Mouse (Mus musculus) left cerebral cortex, adult 9 months (tissue): Measurements from ENCODE around the gene Adgrl3.

Experiments
- DNase-seq, 2 experiments: peaks; one replicate each; pipeline ENCODE4 v3.0.0; 2022; ENCODE audit warnings: low spot score in 2 of 2

Adgrl3 gene

GRCm38 (mm10) chr5:81558965-81559364 is 539.0 kb downstream of the Adgrl3 start:
- DNase-seq, result no peak

- peak in 1 of 2 experiments; percentile 30 for DNase-seq
Measured at GRCm38 (mm10) chr5:81564294-81564693, 544.4 kb downstream of the Adgrl3 start.

- DNase-seq, result no peak
Measured at GRCm38 (mm10) chr5:81566577-81566976, 546.6 kb downstream of the Adgrl3 start.

- no peak for DNase-seq
Measured at GRCm38 (mm10) chr5:81568743-81569142, 548.8 kb downstream of the Adgrl3 start.

- DNase-seq, result no peak
Measured at GRCm38 (mm10) chr5:81582886-81583285, 562.9 kb downstream of the Adgrl3 start.

GRCm38 (mm10) chr5:81583425-81583824 is 563.5 kb downstream of the Adgrl3 start:
- no peak for DNase-seq

- DNase-seq, result no peak
Measured at GRCm38 (mm10) chr5:81584945-81585344, 565.0 kb downstream of the Adgrl3 start.

GRCm38 (mm10) chr5:81590005-81590694 is 570.2 kb downstream of the Adgrl3 start:
- DNase-seq, result no peak

- no peak for DNase-seq
Measured at GRCm38 (mm10) chr5:81591481-81591880, 571.5 kb downstream of the Adgrl3 start.

- DNase-seq, result peak in 1 of 2 experiments; percentile 1
Measured at GRCm38 (mm10) chr5:81593396-81593995, 573.6 kb downstream of the Adgrl3 start.

GRCm38 (mm10) chr5:81598041-81598440 is 578.1 kb downstream of the Adgrl3 start:
- no peak for DNase-seq

- DNase-seq, result no peak
Measured at GRCm38 (mm10) chr5:81602889-81603288, 583.0 kb downstream of the Adgrl3 start.

- DNase-seq, result no peak
Measured at GRCm38 (mm10) chr5:81605646-81606045, 585.7 kb downstream of the Adgrl3 start.

- DNase-seq, result no peak
Measured at GRCm38 (mm10) chr5:81610223-81610622, 590.3 kb downstream of the Adgrl3 start.

GRCm38 (mm10) chr5:81614674-81615073 is 594.7 kb downstream of the Adgrl3 start:
- no peak for DNase-seq

GRCm38 (mm10) chr5:81621106-81621505 is 601.2 kb downstream of the Adgrl3 start:
- DNase-seq, result no peak

- no peak for DNase-seq
Measured at GRCm38 (mm10) chr5:81621715-81622114, 601.8 kb downstream of the Adgrl3 start.

- DNase-seq, result no peak
Measured at GRCm38 (mm10) chr5:81623846-81624245, 603.9 kb downstream of the Adgrl3 start.

GRCm38 (mm10) chr5:81636169-81636568 is 616.2 kb downstream of the Adgrl3 start:
- DNase-seq, result no peak

GRCm38 (mm10) chr5:81638422-81638821 is 618.5 kb downstream of the Adgrl3 start:
- DNase-seq, result no peak

GRCm38 (mm10) chr5:81640118-81640517 is 620.2 kb downstream of the Adgrl3 start:
- DNase-seq, result peak in 1 of 2 experiments; percentile 29

- no peak for DNase-seq
Measured at GRCm38 (mm10) chr5:81645557-81645956, 625.6 kb downstream of the Adgrl3 start.

- DNase-seq, result no peak
Measured at GRCm38 (mm10) chr5:81653941-81654340, 634.0 kb downstream of the Adgrl3 start.
